Mouse (Mus musculus) forebrain, embryonic 12.5 days (tissue): ENCODE results near the gene Mat1a. TPM values are rescaled to one million over a fixed set of nuclear protein-coding genes. Genes with fewer than 3 reads are reported as not detected.

Source experiments
- ATAC-seq: fragments of 200-750 bp; cut with Nextera tagmentation; 2 replicates; pipeline ENCODE4 v1.8.0; 2017; ENCODE audit warnings: moderate TSS enrichment; ENCODE audit not compliant: low FRiP score
- H3K27ac ChIP-seq: fragments of 300-500 bp; sonication (generic); 2 replicates; pipeline ENCODE4 v1.5.1; 2016; ENCODE audit warnings: mild to moderate bottlenecking
- H3K27me3 ChIP-seq: fragments of 300-500 bp; sonication (generic); 2 replicates; pipeline ENCODE4 v1.6.1; 2016; ENCODE audit warnings: mild to moderate bottlenecking
- H3K36me3 ChIP-seq: fragments of 300-500 bp; sonication (generic); replicated peaks from 2 replicates; pipeline ENCODE4 v1.6.1; 2016; ENCODE audit warnings: mild to moderate bottlenecking
- H3K4me1 ChIP-seq: fragments of 300-500 bp; sonication (generic); 2 replicates; pipeline ENCODE4 v1.6.1; 2016
- H3K4me2 ChIP-seq: fragments of 300-500 bp; sonication (generic); 2 replicates; pipeline ENCODE4 v1.6.1; 2016; ENCODE audit warnings: mild to moderate bottlenecking, moderate library complexity
- H3K4me3 ChIP-seq: fragments of 300-500 bp; sonication (generic); replicated peaks from 2 replicates; pipeline ENCODE4 v1.5.1; 2016; ENCODE audit warnings: mild to moderate bottlenecking
- H3K9ac ChIP-seq: fragments of 300-500 bp; sonication (generic); 2 replicates; pipeline ENCODE4 v1.6.1; 2016; ENCODE audit warnings: mild to moderate bottlenecking
- H3K9me3 ChIP-seq: fragments of 300-500 bp; sonication (generic); 2 replicates; pipeline ENCODE4 v1.6.1; 2016
- WGBS: fragments of 180-500 bp; shearing (Covaris S2); methylation state at CpG from one replicate; pipeline ENCODE4 v1.1.7; 2016; 5-methylcytosine and 5-hydroxymethylcytosine counted together
- polyA plus RNA-seq: library from polyadenylated mRNA; unstranded; fragments of >200 nt; fragmentation: Nextera tagmentation; extraction: Ambion mirVana; gene quantifications from 2 replicates; pipeline ENCODE4 v1.2.1, GENCODE M21; 2016

Gene Mat1a
- polyA plus RNA-seq, 1 experiment from 2014 or later: not detected

DNA sequence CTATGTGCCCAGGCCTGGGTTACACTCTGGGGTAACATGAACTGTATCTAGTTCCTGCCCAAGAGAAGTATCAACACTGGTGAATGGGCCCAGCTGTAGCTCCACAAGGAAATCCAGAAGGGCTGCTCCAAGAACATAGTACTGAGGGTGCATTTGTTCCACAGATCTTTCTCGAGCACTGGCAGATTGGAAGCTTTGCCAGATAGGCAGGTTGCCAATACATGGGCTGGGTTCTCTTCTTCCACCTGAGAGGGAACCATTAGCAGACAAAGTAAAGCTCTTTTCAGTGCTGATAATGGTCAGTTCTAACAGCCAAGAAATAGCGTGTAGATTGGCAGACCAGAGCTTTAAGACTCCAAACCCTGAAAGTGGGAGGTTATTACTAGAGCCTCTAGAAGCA lies 42.5 kb downstream of the Mat1a start:
- ATAC-seq: no peak
- H3K36me3 ChIP-seq: no peaks in the 10 kb centered on the region
- H3K27ac ChIP-seq: no peak overlapping the region
- H3K4me3 ChIP-seq: no peak overlapping the region
- no peaks in the 10 kb centered on the region for H3K27me3 ChIP-seq
- H3K4me2 ChIP-seq: no peak overlapping the region
- H3K9me3 ChIP-seq: no peaks in the 10 kb centered on the region
- H3K9ac ChIP-seq: no peak overlapping the region
- H3K4me1 ChIP-seq: no peaks in the 10 kb centered on the region
- WGBS: 83% methylated on average over 2 of the region's 2 CpGs

DNA sequence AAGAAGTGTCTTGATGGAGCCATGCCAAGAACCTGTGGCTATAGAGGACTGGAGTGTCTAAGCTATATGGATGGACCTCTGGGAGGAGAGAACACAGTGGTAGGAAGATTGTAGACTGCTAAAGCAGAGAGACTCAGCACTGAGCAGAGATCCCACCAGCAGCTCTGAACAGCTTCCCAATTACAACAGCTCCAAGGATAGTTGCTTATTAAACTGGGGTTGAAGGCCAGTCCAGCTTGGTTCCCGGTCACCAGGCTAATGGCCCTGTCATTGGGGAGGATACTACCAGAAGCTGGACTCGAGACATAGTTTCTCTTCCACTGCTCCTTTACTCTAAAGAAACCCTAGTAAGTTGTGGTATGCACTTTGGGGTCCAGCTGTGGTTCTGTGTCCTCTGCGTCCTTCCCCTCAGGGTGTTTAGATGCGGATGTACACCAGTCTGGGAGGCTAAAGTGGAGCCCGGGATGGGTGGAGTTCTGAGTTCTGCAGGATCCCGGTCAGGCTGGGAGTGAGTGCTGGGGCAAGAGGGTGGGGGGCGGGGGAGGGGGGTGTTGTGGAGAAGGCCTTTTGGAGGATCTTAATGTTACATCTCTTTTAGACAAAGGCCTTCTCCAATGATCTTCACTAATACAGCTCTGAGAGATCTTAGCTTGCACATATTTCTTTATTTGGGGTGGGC lies 46.5 kb downstream of the Mat1a start, which contains the start of gene Mbl1:
TSS of gene Mbl1 (plus strand) at position 239 of the 679 bp plus-strand sequence.
- no peak for ATAC-seq
- Histone ChIP-seq H3K36me3 (no peaks in the 10 kb centered on the region), H3K4me1 (no peaks in the 10 kb centered on the region), H3K27ac (no peak within 1 kb of the TSS), H3K9me3 (no peaks in the 10 kb centered on the region), H3K4me2 (no peak within 1 kb of the TSS), H3K4me3 (no peak within 1 kb of the TSS), H3K9ac (no peak within 1 kb of the TSS), H3K27me3 (no peaks in the 10 kb centered on the region)
- WGBS: 86% methylated on average over 7 of the region's 7 CpGs

DNA sequence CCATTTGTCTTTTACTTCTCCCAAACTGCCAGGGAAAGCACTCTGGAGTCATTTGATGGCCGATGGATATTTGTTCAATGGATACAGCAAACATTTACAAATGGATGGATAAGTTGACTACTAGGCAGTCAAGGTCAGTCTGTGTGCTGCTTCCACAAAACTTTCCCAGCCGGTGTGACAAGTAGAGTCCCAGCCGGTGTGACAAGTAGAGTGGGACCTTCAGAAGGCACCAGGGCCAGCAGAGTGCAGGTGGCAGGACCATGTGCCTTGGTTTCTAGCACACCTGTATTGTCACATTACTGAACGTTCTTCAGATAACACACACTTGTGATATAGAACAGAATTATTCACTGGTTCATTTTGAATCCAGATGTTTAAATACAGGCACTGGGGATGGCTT lies 55.2 kb downstream of the Mat1a start:
- no peak overlapping the region for H3K4me2 ChIP-seq
- no peaks in the 10 kb centered on the region for H3K27me3 ChIP-seq
- H3K4me1 ChIP-seq: no peaks in the 10 kb centered on the region
- no peak overlapping the region for H3K27ac ChIP-seq
- WGBS: 80% methylated on average over 4 of the region's 4 CpGs
- H3K4me3 ChIP-seq: no peak overlapping the region
- ATAC-seq: no peak
- H3K36me3 ChIP-seq: no peaks in the 10 kb centered on the region
- H3K9ac ChIP-seq: no peak overlapping the region
- H3K9me3 ChIP-seq: no peaks in the 10 kb centered on the region

DNA sequence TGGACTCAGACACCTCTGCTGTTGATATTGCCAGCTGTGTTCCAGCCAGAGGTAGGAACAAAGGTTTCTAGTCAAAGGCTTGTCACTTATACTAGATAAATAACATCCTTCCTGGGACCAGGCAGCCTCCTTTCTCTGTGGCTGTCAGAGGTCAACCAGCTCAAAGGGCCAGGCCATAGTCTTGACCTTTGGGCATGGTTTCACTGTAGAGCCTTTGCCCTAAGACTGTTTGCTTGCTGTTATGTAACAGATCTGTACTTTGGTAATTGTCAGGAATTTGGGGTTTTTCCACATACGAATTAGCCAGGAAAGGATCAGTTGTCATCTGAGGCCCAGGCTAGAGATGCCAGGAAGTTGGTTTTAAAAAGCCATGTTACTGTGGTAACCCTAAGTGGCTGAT lies 55.9 kb downstream of the Mat1a start:
- H3K4me2 ChIP-seq: no peak overlapping the region
- H3K27me3 ChIP-seq: no peaks in the 10 kb centered on the region
- WGBS: 60% methylated on average over 1 of the region's 1 CpGs
- no peaks in the 10 kb centered on the region for H3K9me3 ChIP-seq
- no peak overlapping the region for H3K9ac ChIP-seq
- ATAC-seq: no peak
- H3K27ac ChIP-seq: no peak overlapping the region
- no peaks in the 10 kb centered on the region for H3K36me3 ChIP-seq
- H3K4me3 ChIP-seq: no peak overlapping the region
- H3K4me1 ChIP-seq: no peaks in the 10 kb centered on the region

DNA sequence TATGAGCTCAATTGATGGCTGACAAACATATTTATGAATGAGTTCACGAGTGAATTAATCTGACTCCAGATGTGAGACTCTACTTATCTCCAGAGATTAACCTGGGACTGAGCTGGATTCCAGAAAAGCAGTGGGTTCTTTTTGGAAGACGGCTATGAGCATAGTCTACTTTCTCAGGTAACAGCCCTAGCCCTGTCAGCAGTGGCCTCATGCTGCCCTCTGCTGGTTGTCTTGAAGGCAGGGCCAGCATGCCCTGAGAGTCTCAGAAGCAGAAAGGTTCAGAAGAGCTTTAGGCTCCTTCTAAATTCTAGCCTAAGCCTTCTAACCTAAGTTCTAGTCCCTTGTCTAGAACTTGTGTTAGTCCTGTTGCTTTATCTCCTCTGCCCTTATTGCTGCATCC lies 57.8 kb downstream of the Mat1a start:
- H3K4me1 ChIP-seq: no peaks in the 10 kb centered on the region
- ATAC-seq: no peak; the same call in 1 of the 2 replicates
- no peak overlapping the region for H3K4me3 ChIP-seq
- H3K36me3 ChIP-seq: no peaks in the 10 kb centered on the region
- no peaks in the 10 kb centered on the region for H3K27me3 ChIP-seq
- WGBS: 20% methylated on average over 2 of the region's 2 CpGs
- no peak overlapping the region for H3K27ac ChIP-seq
- H3K9ac ChIP-seq: no peak overlapping the region
- H3K9me3 ChIP-seq: no peaks in the 10 kb centered on the region
- H3K4me2 ChIP-seq: no peak overlapping the region

DNA sequence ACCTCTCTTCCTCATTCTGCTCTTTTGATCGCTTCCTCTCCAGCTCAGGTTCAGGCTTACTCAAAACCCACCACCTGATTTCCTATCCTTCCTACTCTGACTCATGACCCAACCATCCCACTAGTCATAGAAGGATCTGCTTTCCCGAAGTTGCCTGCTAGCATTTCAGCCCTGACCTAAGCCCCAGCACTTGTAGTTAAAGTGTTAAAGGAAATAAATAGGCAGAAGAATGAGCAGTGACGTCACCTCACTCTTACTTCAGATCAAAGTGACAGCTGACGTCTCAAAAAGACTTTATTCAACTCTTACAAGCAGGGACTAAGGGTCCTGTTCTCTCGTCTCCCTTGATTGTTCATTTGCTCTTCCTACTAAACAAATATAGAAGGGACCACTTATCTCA lies 62.4 kb downstream of the Mat1a start:
- Histone ChIP-seq H3K4me3 (no peak overlapping the region), H3K4me2 (no peak overlapping the region), H3K4me1 (no peaks in the 10 kb centered on the region), H3K36me3 (no peaks in the 10 kb centered on the region), H3K9me3 (no peaks in the 10 kb centered on the region), H3K27me3 (no peaks in the 10 kb centered on the region), H3K27ac (no peak overlapping the region), H3K9ac (no peak overlapping the region)
- WGBS: 47% methylated on average over 5 of the region's 5 CpGs
- no peak for ATAC-seq

DNA sequence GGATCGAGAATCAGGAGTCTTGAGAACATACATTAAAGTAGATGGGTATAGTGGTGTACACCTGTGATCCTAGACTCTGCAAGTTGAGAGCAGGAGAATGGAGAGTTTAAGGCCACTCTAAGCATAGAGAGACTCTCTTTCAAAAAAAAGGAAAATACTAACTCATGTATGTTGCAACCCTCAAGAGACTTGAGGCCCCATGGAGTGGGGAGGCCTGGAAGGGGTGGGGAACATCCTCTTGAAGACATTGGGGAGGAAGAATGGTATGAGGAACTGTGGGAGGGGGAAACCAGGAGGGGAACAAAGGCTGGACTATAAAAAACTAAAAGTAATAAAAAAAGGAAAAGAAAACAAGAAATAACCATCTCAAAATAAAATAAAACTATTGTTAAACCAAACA lies 63.7 kb downstream of the Mat1a start:
- H3K27ac ChIP-seq: no peak overlapping the region
- ATAC-seq: no peak
- no peak overlapping the region for H3K4me3 ChIP-seq
- no peak overlapping the region for H3K9ac ChIP-seq
- 91% methylated on average over 1 of the region's 1 CpGs for WGBS
- H3K9me3 ChIP-seq: no peaks in the 10 kb centered on the region
- H3K36me3 ChIP-seq: no peaks in the 10 kb centered on the region
- no peak overlapping the region for H3K4me2 ChIP-seq
- no peaks in the 10 kb centered on the region for H3K27me3 ChIP-seq
- H3K4me1 ChIP-seq: no peaks in the 10 kb centered on the region

DNA sequence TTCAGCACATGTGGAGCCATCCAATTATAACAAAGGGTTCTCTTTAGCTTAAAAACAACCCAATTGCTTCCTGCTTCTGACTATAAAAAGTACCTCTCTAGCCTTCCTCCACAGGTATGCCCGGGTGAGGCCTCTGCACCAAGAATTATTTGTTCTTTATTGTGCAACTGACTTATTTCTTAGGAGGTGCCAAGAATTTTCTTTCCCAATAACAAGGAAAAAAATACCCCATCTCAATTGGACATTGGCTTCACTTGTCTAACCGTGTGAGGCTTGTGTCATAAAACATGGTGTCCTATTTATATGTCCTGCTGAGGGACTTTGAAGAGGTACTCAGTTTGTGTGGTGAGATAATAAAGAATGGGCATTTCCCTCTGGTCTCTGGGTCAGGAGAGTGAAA lies 65.7 kb downstream of the Mat1a start:
- no peak for ATAC-seq
- Histone ChIP-seq H3K4me2 (no peak overlapping the region), H3K36me3 (no peaks in the 10 kb centered on the region), H3K27ac (no peak overlapping the region), H3K9me3 (no peaks in the 10 kb centered on the region), H3K9ac (no peak overlapping the region), H3K4me3 (no peak overlapping the region), H3K27me3 (no peaks in the 10 kb centered on the region), H3K4me1 (no peaks in the 10 kb centered on the region)
- WGBS: 89% methylated on average over 2 of the region's 2 CpGs

Other genes starting within 250 kb of the Mat1a start
- 1.3 and 1.4 TPM in 2 replicates for gene Sh2d4b, start 211.8 kb upstream of the Mat1a start, polyA plus RNA-seq
- 82.6 and 90.6 TPM in 2 replicates for gene Tspan14, start 138.2 kb upstream of the Mat1a start, polyA plus RNA-seq
- 50.5 and 54.0 TPM in 2 replicates for gene Fam213a, start 91.2 kb upstream of the Mat1a start, polyA plus RNA-seq
- not detected in 2 replicates for gene Dydc2, start 35.8 kb upstream of the Mat1a start, polyA plus RNA-seq
- gene Dydc1, start 32.1 kb upstream of the Mat1a start, polyA plus RNA-seq: not detected in 2 replicates
- not detected in 2 replicates for gene Sftpa1, start 26.7 kb downstream of the Mat1a start, polyA plus RNA-seq
- not detected in 2 replicates for gene Mbl1, start 46.4 kb downstream of the Mat1a start, polyA plus RNA-seq
- not detected in 2 replicates for gene Sftpd, start 80.1 kb downstream of the Mat1a start, polyA plus RNA-seq
- gene Gm2832, start 173.8 kb downstream of the Mat1a start, polyA plus RNA-seq: not detected in 2 replicates
- gene Gm5798, start 243.6 kb downstream of the Mat1a start, polyA plus RNA-seq: not detected in 2 replicates